Mouse (Mus musculus): ENCODE measurements around the gene Slc44a5.
"Not testable (repeated sequence)": the region's sequence is repeated elsewhere in the genome, so short reads cannot be mapped to it uniquely, and the experiment has no call there.

Gene Slc44a5

DNA sequence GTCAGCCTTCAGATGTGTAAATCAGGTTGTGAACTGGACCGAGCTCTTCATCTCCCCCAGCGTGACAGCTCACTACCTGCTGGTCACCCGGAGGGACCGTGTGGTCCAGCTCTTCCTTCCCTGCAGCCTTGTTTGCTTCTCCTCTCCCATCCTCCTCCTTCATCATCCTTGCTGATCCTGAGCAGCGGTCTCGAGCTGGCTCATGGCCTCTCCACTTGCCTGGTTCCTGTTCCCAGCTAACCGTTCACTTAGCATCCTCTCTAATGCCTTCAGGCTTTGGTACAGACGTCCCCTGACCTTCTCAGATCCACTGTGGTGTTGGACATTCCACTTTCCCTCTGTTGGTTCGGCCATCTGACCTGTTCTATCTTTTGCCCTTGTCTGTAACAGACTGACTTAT, 128.4 kb downstream of the Slc44a5 start:
- no peak for DNase-seq (ENCODE audit: low spot score in 2 of 2)

DNA sequence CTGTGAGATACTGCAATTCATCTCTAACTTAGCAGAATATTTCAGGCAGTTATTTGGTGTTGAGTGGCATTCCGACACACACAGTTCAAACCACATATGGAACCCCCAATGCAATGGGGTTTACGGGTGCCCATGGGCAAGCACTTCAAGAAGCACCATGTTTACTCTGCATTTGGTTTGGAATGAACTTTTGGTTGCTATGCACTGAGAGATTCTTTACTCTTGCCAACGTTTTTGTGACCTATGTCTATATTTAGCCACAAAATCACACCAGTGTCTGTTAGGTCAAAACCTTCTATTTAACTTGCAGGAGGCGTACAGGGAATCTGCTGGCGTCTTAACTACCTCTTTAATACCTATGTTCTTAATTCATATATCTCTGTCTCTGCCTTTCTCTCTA, 137.3 kb downstream of the Slc44a5 start:
- no peak for DNase-seq (ENCODE audit: low spot score in 2 of 2)

DNA sequence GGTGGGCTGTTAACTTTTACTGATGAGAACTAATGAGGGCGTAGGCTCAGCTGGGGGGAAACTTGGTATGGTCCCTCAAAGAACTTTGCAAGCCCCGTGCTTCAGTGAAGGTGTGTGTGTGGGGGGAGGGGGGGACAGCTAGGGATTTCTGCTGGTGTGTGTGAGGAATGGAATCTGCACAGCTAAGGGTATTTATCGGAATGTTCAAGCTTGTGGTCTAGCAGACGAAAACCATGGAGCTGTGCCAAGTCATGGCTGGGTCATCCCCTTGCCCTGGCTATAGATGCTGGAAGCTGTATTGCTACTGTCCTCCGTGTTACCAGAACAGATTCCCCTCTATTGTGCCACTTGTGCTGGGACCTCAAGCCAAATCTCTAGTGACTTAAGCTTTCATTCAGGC, 138.0 kb downstream of the Slc44a5 start:
- DNase-seq (ENCODE audit: low spot score in 2 of 2) = no peak

DNA sequence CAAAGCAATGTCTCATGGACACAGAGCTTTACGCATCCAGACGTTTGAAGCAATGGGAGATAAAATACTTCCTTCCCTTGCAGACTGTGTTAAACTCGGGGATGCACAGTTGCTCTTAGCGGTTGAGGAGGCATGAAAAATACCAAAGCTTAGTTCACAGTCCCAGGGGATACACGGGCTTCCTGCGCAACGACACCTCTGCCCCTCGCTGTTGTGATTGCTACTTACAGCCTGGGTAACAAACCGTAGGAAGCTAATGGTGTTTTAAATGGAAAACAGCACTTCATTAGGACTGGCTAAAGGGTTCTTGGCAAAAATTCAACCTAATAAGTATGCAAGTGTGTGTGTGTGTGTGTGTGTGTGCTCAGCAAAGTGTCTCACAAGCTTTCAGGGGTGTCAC, 141.8 kb downstream of the Slc44a5 start:
- DNase-seq (ENCODE audit: low spot score in 2 of 2) = no peak

DNA sequence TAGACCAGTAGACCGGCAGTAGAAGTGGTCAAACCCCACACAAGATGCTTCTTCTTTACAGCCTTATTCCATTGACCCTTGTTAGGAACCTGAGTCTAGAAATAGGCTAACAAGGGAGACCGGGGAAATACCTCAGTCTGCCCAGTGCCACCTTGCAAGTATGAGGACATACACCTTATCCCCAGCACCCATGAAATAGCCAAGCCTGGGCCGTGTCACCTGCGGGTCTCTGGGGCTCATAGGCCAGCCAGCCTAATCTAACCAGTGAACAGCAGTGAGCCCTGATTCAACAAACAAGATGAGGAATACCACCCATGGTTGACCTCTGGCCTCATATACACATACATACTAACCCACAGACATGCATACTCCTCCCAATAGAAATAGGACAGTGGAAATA, 142.2 kb downstream of the Slc44a5 start:
- DNase-seq (ENCODE audit: low spot score in 2 of 2) = no peak

DNA sequence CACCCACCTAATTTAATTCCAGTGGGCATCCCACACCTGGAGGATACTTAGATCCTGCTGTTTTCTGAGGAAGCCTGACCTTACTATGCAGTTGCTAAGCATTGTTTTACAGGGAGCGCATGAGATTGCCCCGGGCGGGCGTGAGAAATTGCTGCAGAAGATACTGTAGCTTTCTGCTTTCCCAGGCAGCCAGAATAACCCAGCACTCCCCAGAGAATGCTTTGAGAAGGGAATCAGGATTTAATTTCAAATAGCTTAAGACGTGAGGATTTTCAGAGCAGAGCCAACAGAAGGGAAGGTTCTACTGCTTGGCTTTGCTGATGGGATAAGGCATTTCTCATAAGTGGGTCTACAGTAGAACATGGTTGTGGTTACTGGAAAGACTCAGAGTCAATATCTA, 142.8 kb downstream of the Slc44a5 start:
- DNase-seq (ENCODE audit: low spot score in 2 of 2) = no peak

DNA sequence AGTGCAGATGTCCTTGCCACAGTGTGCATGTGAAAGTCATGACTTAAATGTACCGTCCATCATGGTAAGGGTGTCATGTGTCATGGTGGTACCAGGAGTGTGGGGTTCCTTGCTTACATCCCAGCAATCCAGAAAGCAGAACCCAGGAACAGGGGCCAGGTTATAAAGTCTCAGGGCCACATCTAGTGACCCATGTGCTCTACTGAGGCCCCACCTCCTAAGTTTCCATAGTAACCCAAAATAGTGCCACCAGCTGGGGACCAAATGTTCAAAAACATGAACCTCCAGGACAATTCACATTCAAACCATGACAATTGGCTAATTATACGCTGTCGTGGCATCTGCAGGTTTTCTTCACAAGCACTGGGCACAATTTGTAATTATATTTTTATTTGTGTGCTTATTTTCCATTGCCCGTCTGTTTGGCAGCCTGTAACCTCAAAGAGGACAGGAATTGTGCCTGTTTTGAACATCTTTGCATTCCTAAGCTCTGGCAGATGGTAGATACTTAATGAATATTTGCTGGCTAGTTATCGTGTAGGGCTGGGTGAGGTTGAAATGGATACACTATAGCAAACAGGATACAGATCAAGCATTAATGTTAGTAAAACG, 145.9 kb downstream of the Slc44a5 start:
- no peak for DNase-seq (ENCODE audit: low spot score in 2 of 2)

DNA sequence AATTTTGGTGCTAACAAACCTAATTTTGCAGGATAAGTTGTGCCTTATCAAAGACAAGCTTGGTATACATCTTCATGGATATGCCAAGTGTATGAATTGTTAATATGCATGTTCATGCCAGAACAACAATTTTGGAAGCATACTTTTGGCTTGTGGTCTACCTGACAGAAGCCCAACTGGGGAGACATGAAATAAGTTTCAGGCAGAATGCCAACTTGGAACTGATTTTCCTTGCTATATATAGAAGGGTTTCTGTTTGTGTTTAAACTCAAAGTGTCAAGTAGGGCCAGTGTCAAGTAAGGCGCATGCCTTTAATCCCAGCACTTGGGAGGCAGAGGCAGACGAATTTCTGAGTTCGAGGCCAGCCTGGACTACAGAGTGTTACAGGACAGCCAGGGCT, 149.3 kb downstream of the Slc44a5 start:
- no peak for DNase-seq (ENCODE audit: low spot score in 2 of 2)

DNA sequence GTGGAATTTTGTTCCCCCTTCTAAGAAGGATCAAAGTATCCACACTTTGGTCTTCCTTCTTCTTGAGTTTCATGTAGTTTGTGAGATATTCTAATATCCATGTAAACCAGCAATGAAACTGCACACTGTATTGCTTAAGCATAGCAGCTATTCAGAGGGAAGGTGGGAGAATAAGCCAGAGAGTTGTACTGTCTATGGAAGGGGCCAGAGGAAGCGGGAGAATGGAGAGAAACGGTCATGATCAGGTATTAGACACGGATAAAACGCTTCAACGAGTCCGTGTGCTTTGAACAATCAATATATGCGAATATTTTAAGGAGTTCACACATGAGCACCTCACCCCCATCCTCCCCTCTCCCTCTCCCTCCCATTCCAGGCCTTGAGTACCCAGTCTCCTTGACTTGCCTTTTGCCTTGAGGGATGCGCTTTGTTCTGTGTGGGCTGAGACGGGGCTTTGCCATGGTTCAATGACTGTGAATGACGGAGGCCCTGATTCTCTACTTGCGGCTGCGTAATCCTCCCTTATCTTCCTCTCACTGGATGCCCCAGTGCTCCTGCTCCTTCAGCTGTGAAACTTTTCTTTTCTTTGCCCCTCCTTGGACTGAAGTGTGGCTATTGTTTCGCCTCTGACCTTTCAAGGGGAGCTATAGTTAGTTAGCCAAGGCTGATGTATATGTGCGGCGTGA, 151.8 kb downstream of the Slc44a5 start:
- DNase-seq (ENCODE audit: low spot score in 2 of 2) = no peak

DNA sequence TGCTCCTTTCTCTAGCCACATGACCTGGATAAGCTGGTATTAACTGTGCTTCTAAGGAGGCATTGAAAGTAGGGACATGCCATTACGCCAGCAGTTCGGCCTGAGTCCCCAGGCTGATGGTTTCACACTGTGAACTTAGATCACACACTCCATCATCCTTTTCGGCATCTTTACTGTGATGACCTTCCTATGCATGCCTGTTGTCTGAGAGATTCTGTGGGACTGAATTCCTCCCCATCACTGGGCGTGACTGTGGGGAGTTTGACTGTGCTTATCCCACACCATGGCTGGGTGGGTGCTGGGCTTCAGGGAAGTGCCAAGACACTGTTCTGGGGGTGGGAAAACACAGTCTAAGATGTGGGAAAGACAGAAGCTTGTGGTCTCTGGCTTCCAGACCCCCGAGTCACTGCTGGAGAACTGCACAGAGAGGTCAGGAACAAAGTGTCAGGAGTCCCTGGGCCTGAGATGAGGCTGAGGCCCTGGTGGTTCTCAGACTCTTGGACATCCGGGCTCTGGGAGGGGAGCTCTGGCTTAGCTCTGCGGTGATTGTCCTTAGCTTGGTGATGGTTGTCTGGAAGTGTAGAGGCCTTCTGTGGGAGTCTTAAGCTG, 152.6 kb downstream of the Slc44a5 start:
- DNase-seq (ENCODE audit: low spot score in 2 of 2) = no peak

DNA sequence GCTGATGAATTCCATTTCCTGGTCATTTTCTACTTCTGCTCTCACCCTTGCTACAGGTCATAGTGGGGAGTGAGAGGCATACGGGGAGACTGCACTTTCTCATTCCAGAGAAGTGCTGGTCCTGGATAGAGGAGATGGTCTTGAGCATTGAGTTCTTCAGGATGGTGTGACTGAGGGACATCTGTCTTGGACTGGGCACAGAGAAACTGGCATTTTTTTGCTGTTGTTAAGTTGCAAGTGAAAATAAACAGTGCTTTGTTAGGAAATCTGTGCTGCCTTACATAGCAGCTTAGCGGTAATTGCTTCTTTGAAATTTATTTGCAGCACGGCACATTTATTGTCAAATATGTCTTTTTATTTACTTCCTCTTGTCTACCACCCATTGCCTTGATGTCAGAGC, 154.0 kb downstream of the Slc44a5 start:
- DNase-seq (ENCODE audit: low spot score in 2 of 2) = no peak

DNA sequence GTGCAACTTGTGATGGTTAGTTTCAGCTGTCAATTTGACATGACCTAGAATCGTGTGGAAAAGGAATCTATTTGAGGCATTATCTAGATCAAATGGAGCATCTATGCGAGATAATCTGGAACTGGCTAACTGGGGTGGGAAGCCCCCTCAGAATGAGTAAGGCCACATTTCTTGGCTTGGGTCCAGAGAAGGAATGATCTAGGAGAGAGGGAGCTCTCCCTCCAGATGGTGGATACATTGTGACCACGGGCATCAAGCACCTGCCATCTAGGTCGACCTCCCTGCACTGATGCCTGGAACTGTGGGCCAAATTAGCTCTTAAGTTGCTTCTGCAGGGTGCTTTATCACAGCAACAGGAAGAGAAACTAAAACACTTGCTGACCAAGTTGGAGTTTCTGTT, 155.8 kb downstream of the Slc44a5 start:
- DNase-seq (ENCODE audit: low spot score in 2 of 2) = no peak

DNA sequence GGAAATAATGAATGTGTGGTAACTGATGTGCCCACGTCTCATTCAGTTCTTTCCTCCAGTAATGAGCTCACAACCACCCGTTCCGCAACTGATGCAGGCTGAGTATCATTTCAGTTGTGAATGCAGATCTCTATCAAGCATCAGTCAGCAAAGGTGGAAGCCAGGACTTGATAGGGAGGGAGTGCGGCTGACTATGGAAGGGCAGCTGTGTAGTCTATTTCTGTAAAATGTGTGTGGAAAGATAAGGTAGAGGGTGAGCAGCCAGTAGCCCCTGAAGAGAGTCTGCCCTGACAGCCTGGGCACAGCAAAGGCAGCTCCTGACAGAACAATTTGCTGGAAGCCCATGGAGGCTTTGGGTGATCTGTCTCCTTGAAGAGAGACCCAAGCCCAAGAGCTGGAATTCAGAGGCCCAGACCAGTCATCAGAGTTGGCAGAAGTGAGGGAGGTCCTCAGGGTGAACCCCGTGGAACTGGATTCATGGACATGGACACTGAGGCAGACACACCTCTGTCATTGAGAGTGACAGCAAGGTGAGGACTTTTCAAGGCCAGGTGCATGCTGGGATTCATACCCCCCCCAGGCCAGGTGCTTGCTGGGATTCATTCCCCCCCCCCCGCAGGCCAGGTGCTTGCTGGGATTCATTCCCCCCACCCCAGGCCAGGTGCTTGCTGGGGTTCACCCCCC, 157.3 kb downstream of the Slc44a5 start:
- DNase-seq (ENCODE audit: low spot score in 2 of 2) = no peak

DNA sequence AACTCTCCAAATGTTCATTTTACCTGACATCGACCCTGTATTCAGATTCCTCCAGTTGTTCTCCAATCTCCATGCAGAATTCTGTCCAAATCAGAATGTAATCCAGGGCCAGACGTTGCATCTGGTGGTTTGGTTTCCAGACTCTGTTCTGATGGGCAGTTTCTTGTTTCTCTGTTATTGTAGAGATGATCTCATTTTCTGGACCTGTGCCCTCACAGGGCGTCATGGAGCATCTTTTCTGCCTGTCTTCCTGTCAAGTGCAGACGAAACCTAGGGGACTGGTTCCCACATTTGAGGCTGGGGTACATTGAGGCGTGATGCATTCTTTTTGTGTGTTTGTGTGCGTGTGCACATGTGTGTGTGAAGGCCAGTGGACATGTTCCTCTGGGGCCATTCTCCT, 160.8 kb downstream of the Slc44a5 start:
- no peak for DNase-seq (ENCODE audit: low spot score in 2 of 2)

DNA sequence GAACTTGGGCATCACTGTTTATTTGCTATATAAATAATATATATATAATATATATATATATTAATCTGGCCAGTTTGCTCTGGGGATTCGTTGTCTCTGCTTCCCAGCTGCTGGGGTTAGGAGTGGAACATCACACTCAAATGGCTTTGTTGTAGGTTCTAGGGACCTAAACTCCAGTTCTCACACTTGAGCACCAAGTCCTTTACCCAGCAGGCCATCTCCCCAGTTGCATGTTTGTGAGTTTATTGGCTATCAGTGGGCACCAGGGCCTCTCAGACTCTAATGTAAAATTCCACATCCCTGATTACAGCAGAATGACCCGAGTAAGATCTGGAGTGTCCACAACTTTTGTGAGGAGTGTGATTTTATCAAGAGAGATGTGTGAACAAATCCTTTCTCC, 161.5 kb downstream of the Slc44a5 start:
- no peak for DNase-seq (ENCODE audit: low spot score in 2 of 2)

DNA sequence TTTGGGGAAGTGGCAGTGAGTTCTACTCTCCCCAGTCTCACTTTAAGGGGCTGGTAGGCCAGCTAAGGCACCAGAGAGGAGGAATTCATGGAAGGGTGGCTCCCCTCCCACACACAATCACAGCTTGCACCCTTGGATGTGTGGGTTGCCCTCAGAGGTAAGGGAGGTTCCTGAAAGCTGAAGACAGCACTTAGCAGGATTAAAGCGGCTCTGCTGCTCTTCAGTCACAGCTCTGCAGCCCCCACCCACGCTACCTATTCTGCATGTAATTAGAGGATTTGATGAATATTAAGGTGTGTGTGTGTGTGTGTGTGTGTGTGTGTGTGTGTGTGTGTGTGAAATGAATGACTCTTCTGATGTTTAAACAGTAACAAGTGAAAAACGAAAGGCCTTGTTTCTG, 163.3 kb downstream of the Slc44a5 start:
- no peak for DNase-seq (ENCODE audit: low spot score in 2 of 2)

DNA sequence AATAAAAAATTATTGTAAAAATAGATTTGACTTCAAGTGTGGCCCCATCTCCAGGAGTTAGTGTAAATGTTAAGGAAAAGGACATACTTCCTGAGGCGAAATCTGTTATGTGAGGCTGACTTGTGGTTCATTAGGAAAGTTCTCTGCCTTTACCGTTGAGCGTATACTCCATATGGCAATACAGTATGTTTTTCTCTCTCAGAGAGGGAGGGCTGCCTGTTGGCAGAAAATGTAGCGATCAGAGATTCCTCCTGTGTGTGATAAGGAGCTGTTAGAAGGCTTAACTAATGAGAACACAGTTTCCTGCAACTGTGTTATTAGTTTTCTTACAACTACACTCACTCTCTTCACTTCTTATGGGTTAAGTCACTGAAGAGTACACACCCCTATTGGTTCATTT, 168.1 kb downstream of the Slc44a5 start:
- no peak for DNase-seq (ENCODE audit: low spot score in 2 of 2)

DNA sequence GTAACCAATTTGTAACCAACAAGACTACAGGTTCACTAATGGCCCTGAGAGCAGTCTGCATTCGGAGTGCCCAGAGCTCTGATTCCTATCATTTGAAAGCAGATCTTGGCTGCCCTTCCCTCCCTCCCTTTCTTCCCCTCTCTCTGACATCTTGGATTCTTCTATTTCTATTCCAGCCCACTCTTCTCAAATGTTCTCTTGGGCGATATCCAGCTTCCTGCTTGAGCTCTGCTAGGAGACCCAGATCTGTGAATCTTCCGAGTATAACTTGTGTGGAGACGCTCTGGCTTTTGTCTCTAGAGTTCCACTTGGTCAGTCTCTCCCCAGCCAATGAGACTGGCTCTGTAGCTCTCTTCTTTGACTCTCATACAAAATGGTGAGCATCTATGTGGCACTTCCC, 169.4 kb downstream of the Slc44a5 start:
- no peak for DNase-seq (ENCODE audit: low spot score in 2 of 2)

DNA sequence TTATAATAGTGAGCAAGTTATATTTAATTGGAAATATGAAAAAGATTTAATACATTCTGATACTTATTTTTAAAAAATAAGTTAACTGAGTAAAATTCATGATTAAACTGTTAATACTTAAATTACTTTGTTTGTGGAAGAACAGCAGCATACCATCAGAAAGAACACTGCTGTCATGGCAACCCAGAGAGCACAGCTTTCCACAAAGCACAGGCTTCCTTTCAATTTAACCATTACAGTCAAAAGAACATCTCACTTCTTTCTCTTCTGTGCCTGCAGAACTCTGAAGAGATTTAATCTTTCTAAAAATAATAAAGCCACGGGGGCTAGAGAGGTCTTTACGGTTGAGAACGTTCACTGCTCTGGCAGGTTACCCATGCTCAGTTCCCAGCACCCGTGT, 172.5 kb downstream of the Slc44a5 start:
- no peak for DNase-seq (ENCODE audit: low spot score in 2 of 2)

DNA sequence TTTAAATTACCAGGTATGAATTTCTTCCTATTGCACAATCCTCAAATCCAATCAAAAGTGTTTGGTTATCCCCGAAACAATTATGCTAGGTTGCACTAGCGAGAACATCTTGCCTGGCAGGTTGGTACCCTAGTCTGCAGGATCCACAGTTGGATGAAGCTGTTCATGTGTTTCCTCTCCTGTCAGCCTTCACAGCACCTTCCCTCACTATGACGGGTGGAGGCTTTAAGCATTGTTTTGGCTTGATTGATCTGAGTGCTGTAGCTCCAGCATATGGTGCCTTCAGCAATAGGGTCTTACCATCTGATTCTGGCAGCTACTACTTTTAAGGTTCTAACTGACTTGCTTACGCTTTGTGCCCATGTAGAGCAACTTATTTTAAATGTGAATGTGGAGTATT, 176.5 kb downstream of the Slc44a5 start:
- DNase-seq (ENCODE audit: low spot score in 2 of 2) = no peak

DNA sequence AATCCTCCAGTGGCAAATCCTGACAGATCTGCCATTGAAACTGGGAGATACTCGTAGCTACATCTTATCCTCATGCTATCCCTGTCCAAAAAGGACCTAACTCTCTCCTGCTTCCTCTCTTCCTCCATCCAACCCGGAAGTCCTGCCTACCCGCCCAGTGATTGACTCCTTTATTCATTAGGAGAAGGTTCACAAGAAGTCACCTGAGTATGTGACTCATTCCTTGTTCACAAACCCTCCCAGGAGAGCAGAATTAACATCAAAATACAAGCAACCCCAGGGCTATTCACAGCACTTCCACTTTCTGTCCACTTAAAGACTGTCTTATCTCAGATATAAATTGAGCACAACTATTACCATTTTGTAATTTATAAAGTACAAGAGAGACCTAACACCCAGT, 180.3 kb downstream of the Slc44a5 start:
- not testable (repeated sequence) for DNase-seq (ENCODE audit: low spot score in 2 of 2)

DNA sequence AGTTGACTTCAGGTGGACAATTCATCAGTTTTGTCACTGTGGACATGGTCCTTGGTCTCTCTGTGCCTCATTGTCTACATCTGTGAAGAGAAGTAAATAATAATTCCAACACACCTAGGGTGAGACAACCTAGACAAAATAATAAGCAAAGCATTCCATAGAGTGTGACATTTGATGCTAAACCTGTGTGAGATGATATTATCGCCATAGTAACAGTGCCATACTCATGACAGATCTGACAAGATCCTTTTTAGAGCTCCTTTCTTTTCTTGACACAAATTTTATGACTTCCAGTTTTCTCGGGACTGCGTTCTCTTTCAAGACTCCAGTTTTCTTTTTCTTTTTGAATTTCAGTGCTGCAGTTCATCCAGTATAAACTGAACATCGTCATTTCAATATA, 192.6 kb downstream of the Slc44a5 start:
- DNase-seq (ENCODE audit: low spot score in 2 of 2) = no peak
